Mouse (Mus musculus): ENCODE measurements around the gene Zfp950. TPM values are rescaled to one million over a fixed set of nuclear protein-coding genes. Genes with fewer than 3 reads are reported as not detected.

Gene Zfp950
- polyA plus RNA-seq, 2 experiments = 46.4 to 56.3 TPM

DNA sequence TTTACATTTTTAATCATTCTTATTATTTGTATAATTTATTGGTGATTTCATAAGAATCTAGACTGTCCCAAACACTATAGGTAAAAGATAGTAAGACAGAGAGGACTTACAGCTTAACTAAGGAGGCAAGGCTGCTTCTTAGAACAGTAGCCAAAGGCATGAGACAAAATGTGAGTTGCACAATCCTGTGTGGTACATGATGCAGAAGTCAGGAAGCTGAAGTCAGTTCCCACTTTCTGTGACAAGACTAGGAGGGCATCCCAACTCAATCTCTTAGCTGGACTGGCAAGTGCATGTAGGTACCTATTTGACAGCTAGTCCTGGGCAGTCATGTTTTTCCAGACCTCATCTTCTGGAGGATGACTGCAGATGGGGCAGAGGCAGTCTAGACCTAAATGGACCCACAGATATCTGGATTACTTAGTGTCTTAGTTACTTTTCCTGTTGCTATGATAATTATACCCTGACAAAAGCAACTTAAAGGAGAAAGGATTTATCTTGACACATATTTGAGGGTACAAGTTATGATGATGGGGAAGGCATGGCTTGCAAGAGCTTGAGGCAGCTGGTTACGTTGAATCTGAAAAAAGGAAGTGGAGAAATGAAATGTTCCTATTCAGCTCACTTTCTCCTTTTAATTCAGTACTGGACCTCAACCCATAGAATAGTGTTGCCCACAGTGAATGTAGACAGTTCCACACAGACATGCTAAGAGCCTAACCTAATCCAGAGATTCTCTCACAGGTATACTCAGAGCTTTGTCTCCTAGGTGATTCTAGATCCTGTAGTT lies 123.0 kb downstream of the Zfp950 start:
- H3K4me3 ChIP-seq (replicated peaks; ENCODE audit: low read length) = no peak overlapping the region
- H3K27ac ChIP-seq (replicated peaks; ENCODE audit: low read depth, low read length) = no peak overlapping the region
- no peak for TF ChIP-seq POLR2A (IDR thresholded peaks at IDR 0.05; ENCODE audit: borderline replicate concordance, extremely low read depth, insufficient read depth, insufficient read length)
- H3K36me3 ChIP-seq (ENCODE audit: control insufficient read depth, insufficient read depth, low read length) = no peaks in the 10 kb centered on the region
- H3K9ac ChIP-seq (ENCODE audit: low read depth, low read length, severe bottlenecking) = no peak overlapping the region
- H3K4me2 ChIP-seq (replicated peaks; ENCODE audit: low read depth, low read length, severe bottlenecking) = no peak overlapping the region
- no peak for DNase-seq (ENCODE audit: low spot score)
- peaks cover 18% of the 10 kb centered on the region for H3K4me1 ChIP-seq (ENCODE audit: control insufficient read depth, insufficient read depth, low read length)
- WGBS = 74% methylated on average over 1 of the region's 1 CpGs
- no peaks in the 10 kb centered on the region for H3K27me3 ChIP-seq (ENCODE audit: control insufficient read depth, insufficient read depth, low read length)
- no peaks in the 10 kb centered on the region for H3K9me3 ChIP-seq (ENCODE audit: control insufficient read depth, low read length)
- no peak for ATAC-seq (ENCODE audit: low FRiP score, low read depth)

DNA sequence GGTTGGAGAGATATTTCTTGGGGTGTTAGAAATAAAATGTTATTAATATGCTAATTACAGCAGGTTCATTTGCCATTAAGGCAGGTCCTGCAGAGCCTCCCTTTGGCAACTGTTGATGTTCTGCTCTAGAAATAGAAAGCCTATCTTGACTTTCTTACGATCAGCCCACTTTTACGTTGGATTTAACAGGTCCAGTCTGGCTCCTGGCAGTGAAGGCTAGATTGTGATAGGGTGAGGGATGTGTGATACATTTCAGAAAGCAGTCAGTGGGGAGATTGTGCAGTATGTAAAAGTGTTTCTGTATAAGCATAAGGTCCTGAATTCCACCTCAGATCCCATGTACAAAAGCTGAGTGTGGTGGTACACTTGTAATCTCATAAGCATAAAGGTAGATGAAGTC lies 131.4 kb downstream of the Zfp950 start:
- Histone ChIP-seq H3K4me3 (replicated peaks; ENCODE audit: low read length) (no peak overlapping the region), H3K9ac (ENCODE audit: low read depth, low read length, severe bottlenecking) (no peak overlapping the region), H3K4me1 (ENCODE audit: control insufficient read depth, insufficient read depth, low read length) (no peaks in the 10 kb centered on the region), H3K36me3 (ENCODE audit: control insufficient read depth, insufficient read depth, low read length) (no peaks in the 10 kb centered on the region), H3K9me3 (ENCODE audit: control insufficient read depth, low read length) (no peaks in the 10 kb centered on the region), H3K27ac (replicated peaks; ENCODE audit: low read depth, low read length) (no peak overlapping the region), H3K27me3 (ENCODE audit: control insufficient read depth, insufficient read depth, low read length) (no peaks in the 10 kb centered on the region), H3K4me2 (replicated peaks; ENCODE audit: low read depth, low read length, severe bottlenecking) (no peak overlapping the region)
- TF ChIP-seq POLR2A (IDR thresholded peaks at IDR 0.05; ENCODE audit: borderline replicate concordance, extremely low read depth, insufficient read depth, insufficient read length) = no peak
- ATAC-seq (ENCODE audit: low FRiP score, low read depth) = no peak
- WGBS = 74% methylated on average over 2 of the region's 2 CpGs
- no peak for DNase-seq (ENCODE audit: low spot score)

Other genes starting within 250 kb of the Zfp950 start
- 0.06 and 0.08 TPM in 2 replicates for gene Gm7102, start 35.5 kb upstream of the Zfp950 start, polyA plus RNA-seq (2012; rRNA removed)
- gene Gm7102, start 35.5 kb upstream of the Zfp950 start, polyA plus RNA-seq (2014; fragmentation: Nextera tagmentation; extraction: Ambion mirVana) = 0.14 TPM in 1 of 2 replicates, not detected in the other
- gene Gm6020, start 43.0 kb upstream of the Zfp950 start, polyA plus RNA-seq (2012; rRNA removed) = not detected in 2 replicates
- not detected in 2 replicates for gene Gm6020, start 43.0 kb upstream of the Zfp950 start, polyA plus RNA-seq (2014; fragmentation: Nextera tagmentation; extraction: Ambion mirVana)
- 181 and 228 TPM in 2 replicates for gene Csf2ra, start 87.6 kb upstream of the Zfp950 start, polyA plus RNA-seq (2012; rRNA removed)
- gene Csf2ra, start 87.6 kb upstream of the Zfp950 start, polyA plus RNA-seq (2014; fragmentation: Nextera tagmentation; extraction: Ambion mirVana) = 24.1 and 30.1 TPM in 2 replicates
- gene Gm21060, start 156.2 kb upstream of the Zfp950 start, polyA plus RNA-seq (2012; rRNA removed) = not detected in 2 replicates
- gene Gm21060, start 156.2 kb upstream of the Zfp950 start, polyA plus RNA-seq (2014; fragmentation: Nextera tagmentation; extraction: Ambion mirVana) = not detected in 2 replicates

Data from limb, embryonic 14.5 days (tissue).